Mouse (Mus musculus) midbrain, postnatal 0 days (tissue): ENCODE data around the gene Grcc10. TPM values are rescaled to one million over a fixed set of nuclear protein-coding genes. Genes with fewer than 3 reads are reported as not detected.

Experiments
- ATAC-seq: fragments of 200-750 bp; cut with Nextera tagmentation; 2 replicates; pipeline ENCODE4 v1.8.0; 2017; ENCODE audit warnings: moderate number of reproducible peaks, mild to moderate bottlenecking, moderate TSS enrichment, moderate library complexity; ENCODE audit not compliant: low FRiP score
- DNase-seq: peaks from one replicate; pipeline ENCODE4 v3.0.0-alpha.2; 2015; ENCODE audit warnings: low spot score
- H3K27ac ChIP-seq: fragments of 300-500 bp; sonication (generic); 2 replicates; pipeline ENCODE4 v1.5.1; 2014; ENCODE audit warnings: low read depth, mild to moderate bottlenecking, low read length, mixed read lengths
- H3K27me3 ChIP-seq: fragments of 300-500 bp; sonication (generic); 2 replicates; pipeline ENCODE4 v1.6.1; 2014; ENCODE audit warnings: low read length, control low read depth, mixed read lengths; ENCODE audit not compliant: insufficient read depth
- H3K36me3 ChIP-seq: fragments of 300-500 bp; sonication (generic); 2 replicates; pipeline ENCODE4 v1.6.1; 2014; ENCODE audit warnings: low read length, control low read depth, mixed read lengths; ENCODE audit not compliant: insufficient read depth
- H3K4me1 ChIP-seq: fragments of 300-500 bp; sonication (generic); 2 replicates; pipeline ENCODE4 v1.6.1; 2014; ENCODE audit warnings: mild to moderate bottlenecking, control low read depth, antibody characterized with exemption, low read length, mixed read lengths; ENCODE audit not compliant: insufficient read depth
- H3K4me2 ChIP-seq: fragments of 300-500 bp; sonication (generic); 2 replicates; pipeline ENCODE4 v1.6.1; 2014; ENCODE audit warnings: low read depth, mild to moderate bottlenecking, low read length, mixed read lengths; ENCODE audit not compliant: poor library complexity, severe bottlenecking
- H3K4me3 ChIP-seq: fragments of 300-500 bp; sonication (generic); 2 replicates; pipeline ENCODE4 v1.5.1; 2014; ENCODE audit warnings: low read depth, mild to moderate bottlenecking, low read length, moderate library complexity
- H3K9ac ChIP-seq: fragments of 300-500 bp; sonication (generic); replicated peaks from 2 replicates; pipeline ENCODE4 v1.6.1; 2014; ENCODE audit warnings: mild to moderate bottlenecking, low read length, moderate library complexity, mixed read lengths; ENCODE audit not compliant: poor library complexity, severe bottlenecking
- H3K9me3 ChIP-seq: fragments of 300-500 bp; sonication (generic); 2 replicates; pipeline ENCODE4 v1.6.1; 2016; ENCODE audit warnings: low read length, control low read depth
- CTCF ChIP-seq: IDR thresholded peaks from 2 replicates; pipeline ENCODE4 v1.5.1; 2016; ENCODE audit warnings: antibody characterized with exemption, mild to moderate bottlenecking
- WGBS: fragments of 180-500 bp; shearing (Covaris S2); extraction: QIAGEN DNeasy Blood & Tissue Kit; methylation state at CpG from one replicate; pipeline ENCODE4 v1.1.7; 2014; 5-methylcytosine and 5-hydroxymethylcytosine counted together
- polyA plus RNA-seq: library from polyadenylated mRNA; unstranded; fragments of >200 nt; fragmentation: Nextera tagmentation; extraction: Ambion mirVana; gene quantifications from 2 replicates; pipeline ENCODE4 v1.2.1, GENCODE M21; 2015
- total RNA-seq: library from RNA; depleted of rRNA; stranded (reverse); fragments of >200 nt; gene quantifications from 2 replicates; pipeline ENCODE4 v1.2.3, GENCODE M21; 2014

Gene Grcc10
- total and polyA plus RNA-seq, 2 experiments from 2014 or later = 244 to 710 TPM

DNA sequence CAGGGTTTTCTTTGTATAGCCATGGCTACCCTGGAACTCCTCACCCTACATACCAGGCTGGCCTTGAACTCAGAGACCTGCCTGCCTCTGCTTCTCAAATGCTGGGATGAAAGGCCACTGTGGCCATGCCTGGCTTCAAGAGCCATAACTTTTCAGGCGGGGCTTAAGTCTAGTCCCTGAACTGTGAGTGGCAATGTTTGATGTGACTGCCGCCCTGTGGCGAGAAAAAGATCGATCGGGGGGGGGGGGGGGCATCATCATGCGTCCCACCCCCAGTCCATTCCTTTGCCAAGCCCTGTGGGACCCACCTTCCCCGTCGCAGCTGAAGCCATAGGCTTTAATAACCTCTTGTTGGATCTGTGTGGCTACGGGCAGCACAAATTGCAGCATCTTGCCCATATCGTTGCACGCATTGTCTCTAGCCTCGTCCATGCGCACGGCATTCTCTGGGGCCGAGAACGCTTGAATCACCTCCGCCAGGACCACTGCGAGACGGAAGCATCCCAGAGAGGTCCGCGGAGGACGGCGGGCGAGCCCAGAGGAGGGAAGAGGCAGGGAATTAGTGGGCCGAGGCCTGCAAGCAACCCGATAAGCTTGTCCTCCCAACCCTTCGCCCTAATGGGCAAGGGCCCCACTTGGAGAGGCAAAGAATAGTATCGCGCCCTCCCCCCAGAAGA, 825 bp downstream of the Grcc10 start:
- ATAC-seq (peak; percentile 44), DNase-seq (peak; percentile 77)
- peak overlapping the region; percentile 70 for H3K4me2 ChIP-seq
- no peaks in the 10 kb centered on the region for H3K9me3 ChIP-seq
- WGBS = 1% methylated on average over 29 of the region's 29 CpGs
- H3K27ac ChIP-seq = peak overlapping the region; percentile 98
- peak overlapping the region; percentile 52 for H3K4me3 ChIP-seq
- peak overlapping the region; percentile 91 for H3K9ac ChIP-seq
- peaks cover 6% of the 10 kb centered on the region; the same call in 1 of the 2 replicates for H3K4me1 ChIP-seq
- peaks cover 24% of the 10 kb centered on the region for H3K36me3 ChIP-seq
- H3K27me3 ChIP-seq = no peaks in the 10 kb centered on the region
- peak; percentile 74 for TF ChIP-seq CTCF

DNA sequence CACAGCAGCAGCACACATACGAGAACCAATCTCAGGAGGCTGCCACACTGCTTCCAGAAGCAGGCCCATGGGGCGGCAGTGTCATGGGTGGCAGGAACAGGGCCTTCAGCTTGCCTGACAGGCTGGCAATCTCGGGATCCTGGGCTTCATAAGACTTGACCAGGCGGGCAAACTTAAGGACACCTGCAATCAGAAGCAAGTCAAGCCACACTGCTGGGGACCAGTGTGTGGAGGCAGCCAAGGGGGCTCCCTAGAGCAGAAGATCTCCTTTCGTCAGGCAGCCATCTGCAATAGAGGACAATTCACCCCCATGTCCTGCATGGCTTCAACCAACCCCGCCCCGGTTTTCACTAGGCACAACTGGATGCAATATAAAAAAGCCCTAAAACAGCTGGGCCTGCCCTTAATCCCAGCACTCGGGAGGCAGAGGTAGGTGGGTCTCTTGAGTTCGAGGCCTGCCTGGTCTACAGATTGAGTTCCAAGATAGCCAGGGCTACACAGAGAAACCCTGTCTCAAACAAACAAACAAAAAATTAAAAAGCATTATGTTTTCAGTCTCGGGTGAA, 1.9 kb downstream of the Grcc10 start:
- Histone ChIP-seq H3K27ac (0 out of 2 replicates have a peak overlapping the region, but pooled peaks have one; percentile 98), H3K4me1 (peaks cover 6% of the 10 kb centered on the region; the same call in 1 of the 2 replicates), H3K36me3 (peaks cover 16% of the 10 kb centered on the region), H3K27me3 (no peaks in the 10 kb centered on the region), H3K9ac (no peak overlapping the region), H3K4me3 (no peak overlapping the region), H3K9me3 (no peaks in the 10 kb centered on the region), H3K4me2 (no peak overlapping the region)
- 88% methylated on average over 10 of the region's 10 CpGs for WGBS
- DNase-seq = no peak
- no peak for TF ChIP-seq CTCF
- ATAC-seq = no peak

GRCm38 (mm10) chr6:124738511-124739023, 2.6 kb downstream of the Grcc10 start, which contains the start of gene Ptpn6:
Gene Ptpn6 (minus strand): TSS chr6:124738714.
- Histone ChIP-seq H3K9me3 (no peaks in the 10 kb centered on the region), H3K27ac (0 out of 2 replicates have a peak within 1 kb of the TSS, but pooled peaks have one; percentile 98), H3K36me3 (peaks cover 12% of the 10 kb centered on the region), H3K4me2 (no peak within 1 kb of the TSS), H3K9ac (0 out of 2 replicates have a peak within 1 kb of the TSS, but pooled peaks have one; percentile 3), H3K27me3 (no peaks in the 10 kb centered on the region), H3K4me1 (peaks cover 6% of the 10 kb centered on the region; the same call in 1 of the 2 replicates), H3K4me3 (no peak within 1 kb of the TSS)
- WGBS = 26% methylated on average over 15 of the region's 15 CpGs
- no peak for TF ChIP-seq CTCF
- DNase-seq = no peak
- no peak for ATAC-seq

DNA sequence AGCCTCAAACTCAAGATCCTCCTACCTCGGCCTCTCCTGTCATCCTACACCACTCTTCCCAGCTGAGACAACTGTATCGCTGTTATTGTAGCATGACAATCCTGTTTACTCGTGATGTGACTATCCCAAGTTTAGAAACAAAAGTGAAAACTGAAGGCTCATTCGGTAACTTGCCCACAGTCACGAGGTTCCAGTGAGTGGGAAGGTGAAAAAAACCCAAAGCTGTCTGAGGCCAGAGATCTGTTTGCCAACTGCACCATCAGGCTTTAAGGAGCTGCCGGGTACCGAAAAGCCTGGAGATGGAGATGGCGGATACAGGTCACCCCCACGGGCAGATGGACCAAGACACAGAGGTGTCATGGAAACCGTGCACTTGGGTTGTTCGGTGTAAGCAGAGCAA, 4.1 kb downstream of the Grcc10 start:
- Histone ChIP-seq H3K4me3 (no peak overlapping the region), H3K27me3 (no peaks in the 10 kb centered on the region), H3K27ac (no peak overlapping the region), H3K4me1 (peaks cover 6% of the 10 kb centered on the region; the same call in 1 of the 2 replicates), H3K9me3 (no peaks in the 10 kb centered on the region), H3K9ac (0 out of 2 replicates have a peak overlapping the region, but pooled peaks have one; percentile 2), H3K36me3 (no peaks in the 10 kb centered on the region), H3K4me2 (no peak overlapping the region)
- DNase-seq (no peak), ATAC-seq (no peak)
- 92% methylated on average over 11 of the region's 11 CpGs for WGBS
- no peak for TF ChIP-seq CTCF

DNA sequence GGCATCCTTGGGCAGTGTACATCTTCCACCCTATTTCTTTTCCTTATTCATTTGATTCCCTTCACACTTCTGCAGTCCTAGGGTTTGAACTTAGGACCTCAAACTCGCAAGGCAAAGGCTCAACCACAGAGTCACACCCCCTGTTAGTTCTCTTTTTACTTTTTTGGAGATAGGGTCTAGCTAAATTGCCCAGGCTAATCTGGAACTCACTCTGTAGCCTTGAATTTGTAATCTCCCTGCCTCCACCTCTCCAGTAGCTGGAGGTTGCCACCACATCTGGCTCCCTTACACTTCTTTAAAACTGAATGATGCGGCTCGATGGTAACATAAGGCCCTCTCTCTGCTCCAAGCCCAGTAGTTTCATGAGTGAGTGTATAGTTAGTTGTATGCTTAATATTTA, 6.8 kb downstream of the Grcc10 start:
- no peaks in the 10 kb centered on the region for H3K36me3 ChIP-seq
- no peak overlapping the region for H3K9ac ChIP-seq
- H3K27me3 ChIP-seq = no peaks in the 10 kb centered on the region
- H3K9me3 ChIP-seq = no peaks in the 10 kb centered on the region
- DNase-seq = no peak
- TF ChIP-seq CTCF = no peak
- no peak for ATAC-seq
- no peak overlapping the region for H3K4me2 ChIP-seq
- WGBS = 87% methylated on average over 3 of the region's 3 CpGs
- H3K4me3 ChIP-seq = no peak overlapping the region
- peaks cover 2% of the 10 kb centered on the region; the same call in 1 of the 2 replicates for H3K4me1 ChIP-seq
- no peak overlapping the region for H3K27ac ChIP-seq
